Mouse (Mus musculus) forelimb bud, embryonic 11.5 days (tissue): ENCODE data around the gene Slc8a2.

Source experiments
- DNase-seq: peaks from one replicate; pipeline ENCODE4 v3.0.0-alpha.2; 2012; ENCODE audit warnings: low read depth, low spot score

Slc8a2 gene

DNA sequence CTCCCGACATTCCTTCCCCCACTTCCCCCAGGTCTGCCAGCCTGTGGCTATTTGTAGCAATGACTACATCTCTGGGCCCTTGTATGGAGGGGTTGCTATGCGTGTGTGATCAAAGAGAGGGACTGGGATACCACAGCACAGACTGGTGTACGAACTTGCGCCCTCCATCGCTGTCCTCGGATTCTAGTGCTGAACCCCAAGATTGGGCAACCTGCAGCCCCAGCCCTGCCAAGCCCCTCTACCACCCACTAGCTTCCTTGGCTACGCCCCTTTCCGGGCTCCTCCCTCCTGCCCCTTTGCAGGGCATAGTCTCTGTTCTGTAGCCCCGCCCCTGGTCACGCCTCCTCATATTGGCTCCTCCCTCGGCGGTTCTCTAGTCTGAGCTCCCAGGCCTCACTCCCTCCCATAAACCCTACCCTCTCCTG, at the start of gene Slc8a2:
Gene Slc8a2 (plus strand): TSS at position 406 of the 425 bp plus-strand sequence.
- DNase-seq, result peak; percentile 71

DNA sequence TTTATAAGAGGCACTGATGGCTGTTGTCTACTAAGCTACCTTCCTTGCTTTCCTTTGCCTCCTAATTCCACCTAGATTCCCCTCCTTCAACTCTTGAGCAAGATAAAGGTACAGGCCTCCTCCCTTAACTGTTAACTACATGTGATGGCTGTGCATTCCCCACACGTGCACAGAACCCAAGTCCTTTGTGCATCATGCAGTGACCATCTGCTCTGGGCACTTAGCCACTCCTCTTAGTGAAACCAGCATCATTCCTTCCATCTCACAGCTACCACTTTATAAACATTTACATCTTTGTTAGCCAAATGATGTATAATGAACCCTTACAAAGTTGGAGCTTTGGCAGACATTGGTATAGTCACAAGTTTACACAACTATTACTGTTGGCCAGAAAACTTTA, 49.7 kb upstream of the Slc8a2 start:
- DNase-seq, result no peak

- no peak for DNase-seq
These were observed 49.0 kb upstream of the Slc8a2 start for GRCm38 (mm10) chr7:16080581-16080980.

- DNase-seq, result no peak
These were observed 46.3 kb upstream of the Slc8a2 start for GRCm38 (mm10) chr7:16083361-16083760.

DNA sequence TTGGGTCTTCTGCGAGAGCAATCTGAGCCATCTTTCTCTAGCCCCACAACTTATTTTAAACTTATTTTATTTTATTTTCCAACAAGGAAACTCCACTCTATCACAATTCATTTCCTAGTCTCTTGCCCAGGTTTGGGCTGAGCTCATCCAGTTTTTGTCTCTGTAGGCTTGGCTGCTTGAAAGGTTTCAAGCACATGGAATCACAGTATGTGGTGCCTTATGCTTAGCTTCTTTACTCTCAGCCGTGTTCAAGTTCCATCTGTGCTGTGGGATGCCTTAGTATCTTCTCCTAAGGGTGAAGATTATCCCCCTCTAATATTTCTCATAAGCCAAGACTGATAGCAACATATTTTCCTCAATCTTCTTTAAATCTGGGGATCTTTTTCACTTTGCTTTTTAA, 42.0 kb upstream of the Slc8a2 start:
- no peak for DNase-seq

DNA sequence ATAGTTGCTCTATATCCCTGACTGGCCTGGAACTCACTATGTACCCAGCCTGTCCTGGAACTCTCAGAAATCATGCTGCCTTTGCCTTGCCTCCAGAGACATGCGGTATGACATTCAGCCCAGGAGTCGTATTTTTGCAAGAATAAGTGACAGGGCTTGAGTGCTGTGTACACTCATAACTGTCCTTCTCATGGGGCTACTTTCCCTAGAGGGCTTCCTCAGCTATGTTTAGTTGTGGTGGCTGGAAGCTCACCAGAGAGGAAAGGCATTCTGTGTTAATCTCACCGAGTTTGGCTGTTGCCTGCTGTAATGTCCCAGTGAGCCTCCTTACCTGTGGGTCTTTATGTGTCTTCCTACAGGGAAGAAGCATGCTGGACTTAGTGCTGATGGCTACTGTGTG, 35.0 kb upstream of the Slc8a2 start:
- DNase-seq, result no peak

DNA sequence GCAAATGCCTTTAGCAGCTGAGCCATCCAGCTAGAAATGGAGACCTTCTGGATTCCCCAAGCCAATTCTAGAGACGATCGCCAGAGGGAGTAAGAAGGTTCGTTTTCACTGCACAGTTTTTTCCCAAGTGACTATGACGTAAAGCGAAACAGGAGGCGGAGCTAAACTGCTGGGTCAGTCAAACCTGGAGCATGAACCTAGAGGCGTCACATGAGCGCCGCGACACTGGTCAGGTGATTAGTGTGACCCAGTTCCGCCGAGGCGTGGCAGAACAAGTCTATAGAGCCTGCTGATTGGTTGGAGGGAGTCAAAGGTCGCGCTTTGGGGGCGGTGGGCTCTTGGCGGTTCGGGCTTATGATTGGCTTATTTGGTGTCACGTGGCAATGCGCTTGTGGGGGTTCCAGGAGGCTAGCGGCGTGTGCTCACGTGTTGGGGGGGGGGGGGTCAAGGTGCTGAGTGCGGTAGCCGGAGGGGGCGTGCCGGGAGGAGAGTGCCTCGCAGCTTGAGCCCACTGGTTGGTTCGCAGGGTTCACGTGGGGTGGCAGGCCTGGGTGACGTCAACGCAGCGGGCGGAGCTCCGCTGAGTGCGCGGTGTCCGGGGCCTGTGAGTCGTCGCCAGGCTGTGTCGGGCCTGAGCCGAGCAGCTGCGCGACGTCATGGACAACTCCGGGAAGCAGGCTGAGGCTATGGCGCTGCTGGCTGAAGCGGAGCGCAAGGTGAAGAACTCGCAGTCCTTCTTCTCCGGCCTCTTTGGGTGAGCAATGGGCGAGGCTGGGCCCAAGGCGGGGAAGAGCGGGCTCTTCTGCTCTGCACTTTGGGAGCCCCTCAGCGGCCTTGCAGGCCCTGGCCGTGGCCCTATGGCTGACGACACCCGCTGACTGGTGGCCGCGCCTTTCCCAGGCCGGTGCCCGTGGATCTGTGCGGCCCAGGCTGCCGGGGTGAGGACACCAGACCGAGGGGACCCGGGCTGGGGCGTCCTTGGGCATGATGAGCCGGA, 31.3 kb upstream of the Slc8a2 start, which contains the start of gene Napa:
Gene Napa (plus strand): TSS at position 438 of the 997 bp plus-strand sequence.
- DNase-seq, result peak; percentile 99

DNA sequence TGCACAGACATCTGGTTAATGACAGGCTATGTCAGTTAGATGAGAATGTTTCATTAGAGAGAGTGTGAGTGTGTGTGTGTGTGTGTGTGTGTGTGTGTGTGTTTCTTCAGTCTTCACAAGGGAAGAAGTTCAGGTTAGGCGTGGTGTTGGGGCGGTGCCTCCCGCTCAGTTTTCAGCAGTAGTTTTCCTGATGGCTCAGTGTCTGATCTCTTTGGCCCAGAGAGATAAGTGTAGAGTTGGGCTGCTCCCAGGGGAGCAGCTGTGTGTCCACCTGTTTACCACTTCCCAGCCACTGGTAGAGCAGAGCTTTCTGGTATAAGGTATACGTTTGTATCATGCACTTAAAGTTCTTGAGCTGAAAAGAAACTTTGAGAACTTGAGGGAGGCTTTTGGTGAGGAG, 29.7 kb upstream of the Slc8a2 start:
- DNase-seq, result no peak

- no peak for DNase-seq
These were observed 28.5 kb upstream of the Slc8a2 start for GRCm38 (mm10) chr7:16101081-16101480.

- DNase-seq, result no peak
These were observed 27.7 kb upstream of the Slc8a2 start for GRCm38 (mm10) chr7:16101726-16102475.

- DNase-seq, result no peak
These were observed 26.9 kb upstream of the Slc8a2 start for GRCm38 (mm10) chr7:16102686-16103226.

DNA sequence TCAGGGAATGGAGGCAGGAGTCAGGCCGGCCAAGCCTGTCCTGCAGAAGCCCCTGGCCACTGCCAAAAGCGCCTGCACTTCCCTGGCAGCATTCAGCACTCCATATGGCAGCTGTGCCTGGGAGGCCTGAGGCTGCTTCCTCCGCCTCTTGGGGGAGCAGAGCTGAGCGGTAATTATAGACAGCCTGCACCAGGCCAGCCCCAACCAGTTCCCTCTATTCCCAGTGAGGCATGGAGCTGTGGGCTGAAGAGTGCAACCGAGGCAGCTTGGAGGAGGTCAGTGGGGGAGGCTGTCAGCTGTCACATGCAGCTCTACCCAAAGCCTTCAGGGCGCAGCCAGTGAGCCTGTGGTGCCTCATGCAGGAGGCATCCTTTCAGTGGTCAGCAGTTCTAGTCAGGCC, 25.9 kb upstream of the Slc8a2 start:
- no peak for DNase-seq

DNA sequence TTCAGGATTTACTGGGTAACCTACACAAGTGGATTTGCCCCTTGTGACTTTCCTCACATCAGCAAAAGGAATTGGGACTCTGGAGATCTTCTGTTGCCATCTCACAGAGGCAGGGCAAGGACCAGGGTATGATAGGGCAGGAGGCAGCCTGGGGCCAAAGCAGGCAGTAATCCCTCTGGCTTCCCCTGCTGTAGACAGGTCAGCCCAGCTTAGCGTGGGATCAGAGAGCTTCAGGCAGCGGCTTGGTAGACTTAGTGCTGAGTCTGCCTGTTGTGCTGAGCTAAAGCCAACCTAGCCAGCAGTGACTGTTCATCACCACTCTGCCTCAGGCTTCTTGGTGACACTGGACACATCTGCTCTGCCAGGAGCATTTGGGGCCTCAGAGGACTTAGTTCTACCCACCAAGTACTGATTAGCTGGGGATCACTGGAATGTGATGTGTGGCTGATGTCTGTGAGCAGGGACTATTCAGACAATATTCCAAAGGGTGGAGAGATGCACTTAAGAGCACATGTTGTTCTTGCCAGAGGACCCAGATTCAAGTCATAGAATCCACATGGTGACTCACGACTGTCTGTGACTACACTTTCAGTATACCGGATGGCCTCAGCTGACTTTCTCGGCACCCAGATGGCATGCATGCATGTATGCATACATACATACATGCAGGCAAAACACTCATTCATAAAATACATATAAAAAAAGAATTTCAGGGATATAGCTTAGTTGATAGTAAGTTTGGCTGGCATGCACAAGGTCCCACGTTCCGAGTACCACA, 24.8 kb upstream of the Slc8a2 start:
- no peak for DNase-seq

DNA sequence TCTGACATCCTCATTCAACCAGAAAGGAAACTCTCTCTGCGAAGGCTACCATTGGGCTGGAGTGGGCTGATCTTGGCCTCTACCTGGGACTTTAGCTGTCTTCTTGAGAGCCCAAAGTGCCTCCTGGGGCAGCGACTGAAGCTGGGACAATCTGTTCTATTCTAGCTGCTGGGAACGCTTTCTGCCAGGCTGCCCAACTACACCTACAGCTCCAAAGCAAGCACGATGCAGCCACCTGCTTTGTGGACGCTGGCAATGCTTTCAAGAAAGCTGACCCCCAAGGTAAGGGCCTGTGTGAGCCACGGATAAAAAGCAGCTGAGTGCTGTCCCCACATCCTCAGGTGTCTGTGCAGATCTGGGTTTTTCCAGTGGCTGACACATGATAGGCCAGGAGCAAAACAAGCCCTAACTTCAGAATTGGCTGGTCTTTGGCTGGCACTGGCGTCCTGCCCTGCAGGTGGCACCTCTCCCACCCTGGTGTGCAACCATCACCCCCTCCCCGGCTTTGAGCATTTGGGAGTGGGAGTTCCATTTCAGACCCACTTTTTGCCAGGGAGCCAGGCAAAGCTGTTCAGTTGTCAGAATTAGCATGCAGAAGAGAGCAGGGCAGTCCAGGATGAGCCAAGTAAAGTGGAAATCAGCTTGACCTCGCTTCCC, 20.6 kb upstream of the Slc8a2 start:
- no peak for DNase-seq

GRCm38 (mm10) chr7:16110158-16110557, 19.5 kb upstream of the Slc8a2 start:
- DNase-seq, result no peak

DNA sequence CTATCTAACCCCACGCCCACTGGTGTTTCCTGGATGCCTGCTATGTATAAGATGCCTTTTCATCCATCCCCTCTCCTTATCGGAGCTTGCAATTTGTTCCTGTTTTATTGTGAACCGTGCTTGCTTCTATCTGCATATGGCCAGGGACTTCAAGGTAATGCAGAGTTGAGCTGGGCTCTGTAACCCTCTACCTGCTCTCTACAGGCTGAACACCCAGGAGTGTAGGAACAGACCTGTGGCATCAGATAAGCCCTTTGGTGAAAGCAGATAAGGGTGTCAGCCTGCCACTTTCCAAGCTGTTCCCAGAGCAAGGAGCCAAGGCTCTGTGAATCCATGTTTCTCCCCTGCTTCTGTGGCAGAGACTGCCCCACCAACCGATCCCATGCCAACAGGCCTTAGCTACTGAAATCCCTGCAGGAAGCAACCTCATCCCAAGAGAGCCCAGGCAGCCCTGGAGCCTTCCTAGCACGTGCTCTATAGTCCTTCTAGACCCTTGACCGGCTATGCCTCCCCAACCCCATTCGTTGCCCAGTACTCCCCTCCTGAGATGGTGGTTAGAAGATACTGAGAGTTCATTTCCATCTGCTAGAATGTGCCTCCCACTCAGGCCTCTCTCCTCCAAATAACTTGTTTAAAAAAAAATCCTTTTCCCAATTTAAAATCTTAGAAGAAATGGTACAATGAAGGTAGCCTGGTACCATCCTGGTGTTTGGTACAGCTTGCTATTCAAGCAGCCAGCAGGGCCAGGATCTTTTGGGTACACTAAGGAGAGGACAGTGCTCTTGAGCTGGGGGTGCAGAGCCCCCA, 18.1 kb upstream of the Slc8a2 start:
- no peak for DNase-seq

DNA sequence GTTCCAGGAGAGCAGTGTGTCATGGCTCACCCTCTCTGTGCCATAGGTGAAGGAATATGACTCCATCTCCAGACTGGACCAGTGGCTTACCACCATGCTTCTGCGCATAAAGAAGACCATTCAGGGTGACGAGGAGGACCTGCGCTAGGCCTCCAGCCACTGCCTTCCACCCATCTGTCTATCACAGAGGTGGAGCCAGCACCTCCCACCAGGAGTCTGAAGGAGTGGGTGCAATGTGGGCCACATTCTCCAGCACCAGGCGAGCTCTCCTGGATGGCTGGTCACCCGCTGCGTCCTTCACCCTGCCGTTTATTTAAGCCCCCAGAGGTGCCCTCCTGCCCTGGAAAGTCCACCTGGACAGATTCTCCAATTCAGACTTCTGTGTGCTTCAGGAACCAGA, 13.2 kb upstream of the Slc8a2 start:
- DNase-seq, result no peak

GRCm38 (mm10) chr7:16117100-16117499, 12.5 kb upstream of the Slc8a2 start:
- no peak for DNase-seq

DNA sequence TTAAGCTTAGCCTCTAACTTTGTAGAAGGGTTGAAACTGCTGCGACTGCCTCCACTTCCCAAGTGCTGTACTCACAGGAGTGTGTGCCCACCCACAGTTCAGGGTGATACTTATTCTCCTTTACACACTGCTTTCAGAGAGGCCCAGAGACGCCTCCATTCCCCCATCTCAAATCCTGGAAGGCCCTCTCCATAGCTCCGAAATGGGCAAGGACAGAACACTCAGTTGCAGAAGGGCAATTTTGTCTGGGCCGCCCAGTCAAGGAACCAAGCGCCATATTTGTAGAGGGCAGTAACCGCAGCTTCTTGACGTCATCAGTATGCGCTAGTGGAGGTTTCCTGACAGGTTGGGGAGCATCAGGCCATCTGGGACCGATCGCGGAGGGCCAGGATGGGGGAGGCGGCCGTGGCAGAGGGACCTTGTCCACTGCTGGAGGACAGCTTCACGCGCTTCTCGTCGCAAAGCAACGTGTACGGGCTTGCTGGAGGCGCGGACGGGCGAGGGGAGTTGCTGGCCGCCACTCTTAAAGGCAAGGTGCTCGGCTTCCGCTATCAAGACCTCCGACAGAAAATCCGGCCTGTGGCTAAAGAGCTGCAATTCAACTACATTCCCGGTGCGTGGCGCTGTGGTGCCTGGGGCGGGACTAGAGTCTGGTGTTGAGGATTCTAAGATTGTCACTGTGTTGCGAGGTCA, 9.9 kb upstream of the Slc8a2 start, which contains the start of gene Kptn:
Gene Kptn (plus strand): TSS at position 327 of the 693 bp plus-strand sequence.
- peak; percentile 93 for DNase-seq
